Mouse (Mus musculus): ENCODE results near the gene Foxo3. TPM values are rescaled to one million over a fixed set of nuclear protein-coding genes. Genes with fewer than 3 reads are reported as not detected.

Foxo3 gene
- polyA plus RNA-seq, 1 experiment from 2014 or later = 3.5 TPM

DNA sequence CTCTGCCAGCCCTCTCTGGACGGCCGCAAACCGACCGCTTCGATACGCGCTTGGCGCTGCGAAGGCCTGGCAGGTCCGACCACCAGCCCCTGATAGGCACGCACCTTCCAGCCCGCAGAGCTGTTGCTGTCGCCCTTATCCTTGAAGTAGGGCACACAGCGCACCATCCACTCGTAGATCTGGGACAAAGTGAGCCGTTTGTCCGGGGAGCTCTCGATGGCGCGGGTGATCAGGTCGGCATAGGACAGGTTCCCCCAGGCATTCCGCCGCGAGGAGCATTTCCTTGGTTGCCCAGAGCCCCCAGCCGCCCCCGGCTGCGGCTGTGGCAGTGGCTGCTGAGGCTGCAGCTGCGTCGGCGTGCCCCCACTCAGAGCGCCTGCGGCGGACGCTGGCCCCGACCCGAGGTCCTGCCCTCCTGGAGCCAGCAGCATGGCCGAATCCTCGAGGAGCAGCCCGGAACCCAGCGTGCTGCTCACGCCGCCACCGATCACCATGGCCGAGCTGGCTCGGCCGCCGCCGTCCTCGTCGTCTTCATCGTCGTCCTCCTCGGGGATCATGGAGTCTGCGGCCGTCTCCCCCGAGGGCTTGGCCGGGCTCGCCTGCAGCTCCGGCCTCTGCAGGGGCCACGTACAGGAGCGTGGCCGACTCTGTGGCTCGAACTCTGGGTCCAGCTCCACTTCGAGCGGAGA, 1.7 kb downstream of the Foxo3 start:
- H3K4me1 ChIP-seq (replicated peaks) = peaks cover 35% of the 10 kb centered on the region
- H3K36me3 ChIP-seq = no peaks in the 10 kb centered on the region
- WGBS = 1% methylated on average over 65 of the region's 65 CpGs
- no peak for ATAC-seq
- peak overlapping the region; percentile 97 for H3K4me2 ChIP-seq (replicated peaks)
- peaks cover 28% of the 10 kb centered on the region for H3K27me3 ChIP-seq
- H3K27ac ChIP-seq = no peak overlapping the region
- no peaks in the 10 kb centered on the region for H3K9me3 ChIP-seq
- peak overlapping the region; percentile 62 for H3K4me3 ChIP-seq (replicated peaks)
- H3K9ac ChIP-seq (replicated peaks) = peak overlapping the region; percentile 74

DNA sequence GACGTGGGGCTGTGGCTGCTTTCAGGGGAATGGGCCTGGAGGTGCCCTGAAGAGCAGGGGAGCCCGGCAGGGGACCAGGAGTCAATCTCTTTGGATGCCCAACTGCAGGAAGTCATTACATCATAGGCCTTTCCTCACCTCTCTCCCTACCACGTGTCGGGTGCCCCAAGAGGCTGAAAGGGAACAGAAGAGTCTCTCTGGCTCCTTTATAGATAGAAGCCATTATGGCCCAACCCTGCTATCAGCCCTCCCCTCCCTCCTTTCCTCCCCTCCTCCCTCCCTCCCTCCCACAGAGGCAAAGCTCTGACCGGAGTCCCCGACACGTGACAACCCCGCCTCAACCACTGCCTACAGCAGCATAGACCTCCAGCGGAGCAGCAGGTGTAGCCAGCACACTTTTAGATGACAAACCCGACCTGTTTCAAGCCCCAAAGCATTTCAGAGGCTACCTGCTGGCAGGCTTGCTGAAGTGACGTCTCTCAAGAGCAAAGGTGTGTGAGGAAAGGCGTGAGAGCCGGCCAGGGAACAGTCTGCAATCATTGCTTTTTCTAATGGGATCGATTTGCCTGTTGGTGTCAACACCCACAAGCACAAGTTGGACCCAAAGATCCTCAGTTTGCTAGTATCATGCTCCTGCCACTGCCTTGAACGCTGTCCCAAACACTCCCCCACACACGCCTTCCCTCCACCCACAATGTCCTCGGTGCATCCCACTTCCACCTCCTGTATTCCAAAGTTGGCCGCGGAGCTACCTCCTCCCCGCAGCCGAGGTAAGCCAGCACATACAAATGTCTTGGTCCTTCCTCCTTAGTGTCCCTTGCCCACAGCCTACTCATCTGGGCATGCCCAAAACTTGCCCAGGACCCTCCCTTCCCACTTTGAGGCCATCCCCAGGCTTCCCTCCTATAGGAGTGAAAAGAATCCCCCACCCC, 2.5 kb downstream of the Foxo3 start:
- no peaks in the 10 kb centered on the region for H3K36me3 ChIP-seq
- H3K4me2 ChIP-seq (replicated peaks) = peak overlapping the region; percentile 97
- peak overlapping the region; percentile 74 for H3K9ac ChIP-seq (replicated peaks)
- H3K9me3 ChIP-seq = no peaks in the 10 kb centered on the region
- H3K4me1 ChIP-seq (replicated peaks) = peaks cover 35% of the 10 kb centered on the region
- H3K4me3 ChIP-seq (replicated peaks) = peak overlapping the region; percentile 62
- H3K27ac ChIP-seq = no peak overlapping the region
- ATAC-seq = no peak
- H3K27me3 ChIP-seq = peaks cover 22% of the 10 kb centered on the region
- 5% methylated on average over 21 of the region's 21 CpGs for WGBS

- no peak overlapping the region for H3K9ac ChIP-seq (replicated peaks)
- H3K4me3 ChIP-seq (replicated peaks) = peak overlapping the region; percentile 62; the same call in 1 of the 2 replicates
- H3K27ac ChIP-seq = no peak overlapping the region
- peak overlapping the region; percentile 97 for H3K4me2 ChIP-seq (replicated peaks)
- 65% methylated on average over 6 of the region's 6 CpGs for whole genome bisulfite sequencing
- H3K27me3 ChIP-seq = peaks cover 22% of the 10 kb centered on the region
- H3K9me3 ChIP-seq = no peaks in the 10 kb centered on the region
- H3K36me3 ChIP-seq = no peaks in the 10 kb centered on the region
- no peak for ATAC-seq
- H3K4me1 ChIP-seq (replicated peaks) = peaks cover 30% of the 10 kb centered on the region
These were observed 3.2 kb downstream of the Foxo3 start for GRCm38 (mm10) chr10:42273403-42273759.

DNA sequence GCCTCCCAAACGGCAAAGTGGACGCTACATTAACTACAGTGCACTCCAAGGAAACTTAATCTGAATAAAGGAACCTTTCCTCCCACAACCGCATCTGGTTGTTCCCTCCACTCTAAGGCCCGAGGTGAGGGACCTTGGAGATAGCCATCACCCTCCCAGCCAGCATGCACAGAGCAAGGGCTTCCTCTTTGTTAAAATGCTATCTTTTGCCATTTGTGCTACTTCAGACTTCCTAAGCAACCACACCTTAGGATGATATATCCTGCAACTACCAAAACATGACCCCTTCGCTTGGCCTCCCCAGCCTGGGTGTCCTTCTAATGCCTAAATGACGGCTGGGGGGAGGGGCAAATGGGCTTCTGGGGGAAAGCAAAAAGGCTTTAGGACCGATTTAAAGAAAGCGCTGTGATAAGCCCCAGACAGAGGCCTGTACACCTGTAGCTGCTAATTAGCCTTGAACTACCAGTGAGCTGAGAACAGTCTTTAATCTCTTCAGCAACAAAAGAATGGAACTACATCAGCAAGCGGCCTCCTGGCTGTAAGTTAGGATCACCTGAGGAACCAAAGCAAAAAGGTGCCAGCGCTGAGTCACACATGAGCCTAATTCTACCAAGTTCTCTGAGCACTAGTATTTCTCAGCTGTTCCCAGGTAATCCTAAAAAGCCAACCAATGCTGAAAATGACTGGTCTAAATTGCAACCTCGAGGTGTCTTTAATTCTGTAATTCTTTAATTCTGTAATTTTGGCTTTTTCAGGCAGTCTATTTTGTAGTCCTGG, 4.9 kb downstream of the Foxo3 start:
- H3K9ac ChIP-seq (replicated peaks) = no peak overlapping the region
- no peak overlapping the region for H3K27ac ChIP-seq
- peaks cover 2% of the 10 kb centered on the region; the same call in 1 of the 2 replicates for H3K36me3 ChIP-seq
- no peaks in the 10 kb centered on the region for H3K9me3 ChIP-seq
- 66% methylated on average over 11 of the region's 11 CpGs for WGBS
- H3K4me2 ChIP-seq (replicated peaks) = no peak overlapping the region
- H3K27me3 ChIP-seq = peaks cover 22% of the 10 kb centered on the region
- peaks cover 28% of the 10 kb centered on the region for H3K4me1 ChIP-seq (replicated peaks)
- ATAC-seq = no peak
- H3K4me3 ChIP-seq (replicated peaks) = no peak overlapping the region

- 69% methylated on average over 10 of the region's 10 CpGs for WGBS
- no peak for ATAC-seq
- no peaks in the 10 kb centered on the region for H3K9me3 ChIP-seq
- H3K27me3 ChIP-seq = peaks cover 22% of the 10 kb centered on the region
- H3K4me3 ChIP-seq (replicated peaks) = no peak overlapping the region
- no peak overlapping the region for H3K4me2 ChIP-seq (replicated peaks)
- peaks cover 13% of the 10 kb centered on the region for H3K36me3 ChIP-seq
- peaks cover 24% of the 10 kb centered on the region for H3K4me1 ChIP-seq (replicated peaks)
- H3K9ac ChIP-seq (replicated peaks) = no peak overlapping the region
- no peak overlapping the region for H3K27ac ChIP-seq
These were observed 6.1 kb downstream of the Foxo3 start for GRCm38 (mm10) chr10:42270277-42271083.

GRCm38 (mm10) chr10:42269281-42270025, 7.1 kb downstream of the Foxo3 start:
- Histone ChIP-seq H3K27ac (no peak overlapping the region), H3K9me3 (no peaks in the 10 kb centered on the region), H3K27me3 (peaks cover 17% of the 10 kb centered on the region), H3K4me1 (replicated peaks) (peaks cover 14% of the 10 kb centered on the region), H3K36me3 (peaks cover 20% of the 10 kb centered on the region), H3K4me2 (replicated peaks) (no peak overlapping the region), H3K9ac (replicated peaks) (no peak overlapping the region), H3K4me3 (replicated peaks) (no peak overlapping the region)
- ATAC-seq = no peak
- 75% methylated on average over 15 of the region's 15 CpGs for WGBS

DNA sequence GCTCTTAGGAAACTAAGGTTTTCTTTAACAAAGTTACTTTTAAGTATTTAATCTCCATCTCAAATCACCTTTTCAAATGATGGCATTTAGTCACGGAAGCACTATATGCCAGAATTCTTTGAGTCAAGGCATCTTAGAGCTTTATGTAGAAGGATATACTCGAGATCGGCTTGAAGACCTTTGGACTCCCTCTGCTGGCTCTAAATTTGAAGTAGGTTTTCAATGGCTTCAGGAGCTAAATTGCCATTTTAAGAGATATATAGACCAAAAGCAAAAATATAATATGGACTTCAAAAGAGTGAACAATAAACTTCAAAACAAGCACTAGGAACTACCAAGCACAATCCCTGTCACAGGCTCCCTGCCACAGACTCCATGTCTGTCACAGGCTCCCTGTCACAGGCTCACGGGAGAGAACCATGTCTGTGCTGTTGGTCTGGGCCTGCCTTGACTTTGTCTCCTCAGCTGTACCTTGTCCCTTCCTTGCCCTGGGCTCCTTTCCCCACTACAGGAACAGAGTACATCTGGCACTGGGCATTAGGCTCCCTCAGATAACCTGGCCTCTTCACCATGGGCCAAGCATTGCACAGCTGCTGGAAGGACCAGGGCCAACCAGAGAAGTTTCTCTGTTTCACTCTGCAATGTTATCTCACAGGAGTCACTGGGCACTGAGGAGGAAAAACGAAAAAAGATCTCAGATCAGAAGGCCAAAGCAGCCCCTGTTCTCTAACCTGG, 8.6 kb downstream of the Foxo3 start:
- H3K27ac ChIP-seq = no peak overlapping the region
- H3K9me3 ChIP-seq = no peaks in the 10 kb centered on the region
- H3K4me2 ChIP-seq (replicated peaks) = no peak overlapping the region
- no peak overlapping the region for H3K9ac ChIP-seq (replicated peaks)
- ATAC-seq = no peak
- whole genome bisulfite sequencing = 87% methylated on average over 5 of the region's 5 CpGs
- peaks cover 20% of the 10 kb centered on the region for H3K36me3 ChIP-seq
- peaks cover 3% of the 10 kb centered on the region; the same call in 1 of the 2 replicates for H3K27me3 ChIP-seq
- H3K4me3 ChIP-seq (replicated peaks) = no peak overlapping the region
- H3K4me1 ChIP-seq (replicated peaks) = no peaks in the 10 kb centered on the region

DNA sequence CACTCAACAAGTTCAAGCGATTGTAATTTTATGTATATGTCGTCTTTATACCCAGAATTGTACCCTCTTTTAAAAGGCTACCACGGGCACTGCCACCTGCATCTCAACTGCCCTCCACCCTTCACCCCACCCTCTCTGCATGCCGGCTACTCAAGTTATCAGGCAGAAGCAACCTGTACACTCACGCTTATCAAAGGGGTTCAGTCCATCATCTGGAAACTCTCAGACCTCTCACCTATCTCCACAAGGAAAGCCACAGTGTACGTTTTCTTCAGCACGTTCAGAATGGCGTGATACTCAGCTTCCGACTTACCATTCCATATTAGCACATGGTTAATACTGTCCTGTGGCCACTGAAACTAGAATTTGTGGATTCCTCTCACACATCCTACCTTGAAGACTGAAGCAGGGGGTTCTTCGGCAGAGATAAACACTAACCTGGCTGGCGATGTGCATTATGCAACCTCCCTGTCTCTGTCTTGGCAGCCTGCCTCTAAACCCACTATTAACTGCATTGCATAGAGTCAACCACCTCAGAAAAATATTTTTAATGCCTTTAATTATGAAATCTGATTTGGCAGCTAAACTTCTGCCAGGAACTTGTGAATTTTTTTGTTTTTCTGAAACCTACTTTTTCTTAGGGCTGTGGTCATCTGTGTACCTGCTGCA, 11.4 kb downstream of the Foxo3 start:
- no peak overlapping the region for H3K4me2 ChIP-seq (replicated peaks)
- no peak for ATAC-seq
- H3K9ac ChIP-seq (replicated peaks) = no peak overlapping the region
- H3K4me3 ChIP-seq (replicated peaks) = no peak overlapping the region
- H3K27me3 ChIP-seq = no peaks in the 10 kb centered on the region
- peaks cover 20% of the 10 kb centered on the region for H3K36me3 ChIP-seq
- no peaks in the 10 kb centered on the region for H3K9me3 ChIP-seq
- H3K4me1 ChIP-seq (replicated peaks) = no peaks in the 10 kb centered on the region
- 93% methylated on average over 11 of the region's 11 CpGs for WGBS
- H3K27ac ChIP-seq = no peak overlapping the region

DNA sequence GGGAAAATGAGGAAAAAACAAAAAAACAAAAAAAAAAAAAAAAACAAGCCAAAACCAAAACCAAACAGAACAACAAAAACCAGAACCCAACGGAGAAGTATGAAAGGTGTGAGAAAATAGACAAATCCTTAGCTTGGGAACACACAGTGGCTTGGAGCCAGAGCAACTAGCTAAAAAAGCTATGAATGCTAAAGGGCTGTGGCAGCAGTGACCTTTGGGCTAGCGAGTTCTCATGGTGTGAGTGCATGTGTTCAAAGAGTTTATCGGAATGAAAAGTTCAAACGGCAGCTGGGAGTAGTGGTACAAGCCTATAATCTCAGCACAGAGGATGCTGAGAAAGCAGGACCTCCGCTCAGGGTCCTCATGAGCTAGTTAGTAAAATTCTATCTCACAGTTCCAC, 12.4 kb downstream of the Foxo3 start:
- Histone ChIP-seq H3K9me3 (no peaks in the 10 kb centered on the region), H3K4me1 (replicated peaks) (no peaks in the 10 kb centered on the region), H3K9ac (replicated peaks) (no peak overlapping the region), H3K27ac (no peak overlapping the region), H3K4me3 (replicated peaks) (no peak overlapping the region), H3K27me3 (no peaks in the 10 kb centered on the region), H3K36me3 (peaks cover 20% of the 10 kb centered on the region), H3K4me2 (replicated peaks) (no peak overlapping the region)
- ATAC-seq = no peak
- WGBS = 81% methylated on average over 5 of the region's 5 CpGs

GRCm38 (mm10) chr10:42263701-42264100, 12.9 kb downstream of the Foxo3 start:
- Histone ChIP-seq H3K4me1 (replicated peaks) (no peaks in the 10 kb centered on the region), H3K4me2 (replicated peaks) (no peak overlapping the region), H3K9ac (replicated peaks) (no peak overlapping the region), H3K9me3 (no peaks in the 10 kb centered on the region), H3K27ac (no peak overlapping the region), H3K36me3 (peaks cover 20% of the 10 kb centered on the region), H3K27me3 (no peaks in the 10 kb centered on the region), H3K4me3 (replicated peaks) (no peak overlapping the region)
- 86% methylated on average over 8 of the region's 8 CpGs for WGBS
- no peak for ATAC-seq
